Mouse (Mus musculus): ENCODE data around the gene Abhd4. TPM values are rescaled to one million over a fixed set of nuclear protein-coding genes. Genes with fewer than 3 reads are reported as not detected.

Gene Abhd4
- polyA plus RNA-seq, 1 experiment from 2014 or later: 96.0 TPM

DNA sequence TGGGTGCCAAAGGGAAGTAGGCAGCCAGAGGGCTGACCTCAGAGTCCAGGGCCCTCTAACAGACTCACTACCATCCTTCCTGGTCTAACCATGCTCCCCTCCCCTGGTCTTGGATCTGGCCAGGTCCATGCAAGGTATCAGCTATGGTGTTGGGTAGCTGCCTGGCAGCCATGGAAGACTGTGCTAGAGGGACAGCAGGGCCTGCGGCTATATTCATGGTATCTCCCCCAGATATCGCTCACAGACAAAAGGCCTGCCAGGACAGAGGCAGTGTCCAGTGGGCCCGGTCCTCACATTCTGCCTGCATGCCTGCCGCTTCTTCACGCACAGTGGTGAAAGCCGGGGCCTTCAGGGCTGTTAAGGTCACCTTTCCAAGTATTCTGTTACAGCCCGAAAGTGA, 10.2 kb downstream of the Abhd4 start:
- no peaks in the 10 kb centered on the region for H3K9me3 ChIP-seq (replicated peaks)
- WGBS: 57% methylated on average over 7 of the region's 7 CpGs
- peaks cover 30% of the 10 kb centered on the region for H3K4me1 ChIP-seq (replicated peaks)
- no peaks in the 10 kb centered on the region for H3K27me3 ChIP-seq
- peak overlapping the region; percentile 77 for H3K27ac ChIP-seq
- H3K4me2 ChIP-seq: no peak overlapping the region
- H3K36me3 ChIP-seq: peaks cover 44% of the 10 kb centered on the region
- no peak overlapping the region for H3K9ac ChIP-seq
- no peak overlapping the region for H3K4me3 ChIP-seq
- no peak for ATAC-seq (replicated peaks; ENCODE audit: insufficient number of reproducible peaks, insufficient read depth, low FRiP score, low read depth)

DNA sequence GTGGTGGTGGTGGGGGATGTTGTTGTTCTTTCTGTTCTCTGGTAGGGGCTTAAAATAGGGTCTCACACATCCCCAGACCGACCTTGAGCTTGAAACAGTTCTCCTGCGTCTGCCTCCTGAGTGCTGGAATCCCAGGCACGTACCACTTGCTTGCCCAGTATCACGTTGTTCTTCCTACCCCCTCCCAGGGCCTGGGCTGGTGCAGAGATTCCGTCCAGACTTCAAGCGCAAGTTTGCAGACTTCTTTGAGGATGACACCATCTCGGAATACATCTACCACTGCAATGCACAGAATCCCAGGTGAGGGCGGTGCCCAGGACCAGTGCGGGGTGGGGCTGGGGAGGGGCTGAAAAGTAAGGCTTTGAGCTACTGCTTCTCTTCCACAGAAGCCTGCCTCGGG, 11.1 kb downstream of the Abhd4 start:
- 0 out of 2 replicates have a peak overlapping the region, but pooled peaks have one; percentile 22 for H3K9ac ChIP-seq
- peak overlapping the region; percentile 53 for H3K4me2 ChIP-seq
- H3K9me3 ChIP-seq (replicated peaks): no peaks in the 10 kb centered on the region
- peaks cover 24% of the 10 kb centered on the region for H3K4me1 ChIP-seq (replicated peaks)
- H3K27me3 ChIP-seq: no peaks in the 10 kb centered on the region
- H3K27ac ChIP-seq: peak overlapping the region; percentile 77
- WGBS: 44% methylated on average over 10 of the region's 10 CpGs
- H3K4me3 ChIP-seq: 0 out of 2 replicates have a peak overlapping the region, but pooled peaks have one; percentile 13
- H3K36me3 ChIP-seq: peaks cover 44% of the 10 kb centered on the region
- ATAC-seq (replicated peaks; ENCODE audit: insufficient number of reproducible peaks, insufficient read depth, low FRiP score, low read depth): peak; percentile 69

DNA sequence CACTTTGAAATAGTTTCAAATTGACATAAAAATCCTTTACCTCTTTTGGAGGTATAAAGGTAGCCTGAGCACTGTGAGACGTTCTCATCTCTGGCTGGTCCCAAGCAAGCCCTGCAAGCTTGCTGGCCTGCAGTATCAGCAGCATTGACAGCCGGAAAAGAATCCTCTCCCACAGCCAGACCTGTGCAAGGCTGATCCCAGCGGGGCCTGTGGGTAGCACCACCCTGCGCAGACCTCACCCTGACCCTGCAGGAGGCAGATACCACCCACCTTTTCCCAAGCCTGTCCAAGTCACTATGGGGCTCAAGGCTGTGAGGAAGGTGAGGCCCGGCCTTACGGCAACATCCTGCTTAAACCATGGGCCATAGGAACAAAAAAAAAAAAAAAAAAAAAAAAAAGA, 12.0 kb downstream of the Abhd4 start:
- Histone ChIP-seq H3K4me1 (replicated peaks) (peaks cover 16% of the 10 kb centered on the region), H3K36me3 (peaks cover 44% of the 10 kb centered on the region), H3K9me3 (replicated peaks) (no peaks in the 10 kb centered on the region), H3K9ac (no peak overlapping the region), H3K27ac (no peak overlapping the region), H3K4me2 (no peak overlapping the region), H3K4me3 (no peak overlapping the region), H3K27me3 (no peaks in the 10 kb centered on the region)
- 75% methylated on average over 6 of the region's 6 CpGs for WGBS
- no peak for ATAC-seq (replicated peaks; ENCODE audit: insufficient number of reproducible peaks, insufficient read depth, low FRiP score, low read depth)

DNA sequence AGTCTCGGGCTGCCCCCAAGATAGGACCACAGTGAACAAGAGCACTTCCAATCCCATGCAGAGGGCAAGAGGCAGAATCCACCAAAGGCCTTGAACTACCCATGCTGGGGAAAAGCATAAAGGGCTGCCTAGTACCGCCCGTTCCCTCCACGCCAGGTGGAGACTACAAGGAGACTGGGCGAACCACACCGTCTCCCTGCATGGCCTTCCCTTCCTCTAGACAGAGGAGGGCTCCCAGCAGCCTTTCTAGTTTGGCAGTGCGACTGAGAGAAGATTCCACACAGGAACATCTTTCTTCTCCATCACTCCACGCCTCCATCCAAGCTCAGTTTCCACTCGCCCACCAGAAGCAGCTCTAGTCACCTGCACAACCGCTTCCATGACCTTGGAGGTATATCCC, 14.0 kb downstream of the Abhd4 start:
- H3K9ac ChIP-seq: no peak overlapping the region
- H3K27me3 ChIP-seq: no peaks in the 10 kb centered on the region
- ATAC-seq (replicated peaks; ENCODE audit: insufficient number of reproducible peaks, insufficient read depth, low FRiP score, low read depth): no peak
- no peak overlapping the region for H3K27ac ChIP-seq
- H3K36me3 ChIP-seq: peaks cover 35% of the 10 kb centered on the region
- H3K4me1 ChIP-seq (replicated peaks): peaks cover 12% of the 10 kb centered on the region
- no peak overlapping the region for H3K4me3 ChIP-seq
- no peaks in the 10 kb centered on the region for H3K9me3 ChIP-seq (replicated peaks)
- 89% methylated on average over 10 of the region's 10 CpGs for WGBS
- no peak overlapping the region for H3K4me2 ChIP-seq

DNA sequence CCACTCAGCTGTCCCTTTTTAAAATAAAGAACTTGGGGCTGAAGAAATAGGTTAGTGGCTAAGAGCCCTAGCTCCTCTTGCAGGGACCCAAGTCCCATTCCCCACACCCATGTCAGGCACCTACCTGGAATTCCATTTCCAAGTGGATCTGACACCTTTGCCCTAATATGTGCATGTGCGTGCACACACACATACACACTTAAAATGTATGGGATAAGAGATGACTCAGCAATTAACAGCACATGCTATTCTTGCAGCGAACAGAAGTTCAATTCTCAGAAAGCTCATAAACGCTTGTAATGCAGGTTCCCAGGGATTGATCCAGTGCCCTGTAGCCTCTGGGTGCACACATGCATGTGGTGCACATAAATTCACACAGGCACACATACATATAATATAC, 15.6 kb downstream of the Abhd4 start:
- Histone ChIP-seq H3K27me3 (no peaks in the 10 kb centered on the region), H3K27ac (no peak overlapping the region), H3K4me3 (no peak overlapping the region), H3K9me3 (replicated peaks) (no peaks in the 10 kb centered on the region), H3K36me3 (peaks cover 24% of the 10 kb centered on the region), H3K4me1 (replicated peaks) (peaks cover 7% of the 10 kb centered on the region; the same call in 1 of the 2 replicates), H3K4me2 (no peak overlapping the region), H3K9ac (no peak overlapping the region)
- no peak for ATAC-seq (replicated peaks; ENCODE audit: insufficient number of reproducible peaks, insufficient read depth, low FRiP score, low read depth)
- 91% methylated on average over 3 of the region's 3 CpGs for WGBS

DNA sequence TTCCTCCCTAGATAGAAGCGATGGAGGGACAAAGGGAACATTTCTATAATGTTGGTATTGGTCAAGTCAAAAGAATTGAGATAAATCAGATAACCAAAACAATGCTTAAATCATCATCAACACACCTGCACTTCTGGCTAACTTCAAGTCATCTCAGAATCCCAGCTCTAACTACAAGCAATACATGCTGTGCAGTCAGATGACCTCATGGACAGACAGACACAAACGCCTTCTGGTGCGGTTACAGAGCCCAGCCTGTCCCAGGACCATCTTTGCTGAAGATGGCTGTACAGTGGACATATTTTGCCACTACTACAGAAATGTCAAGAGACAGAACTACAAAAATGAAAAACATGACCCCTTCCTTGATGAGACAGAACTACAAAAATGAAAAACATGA, 16.4 kb downstream of the Abhd4 start:
- no peak for ATAC-seq (replicated peaks; ENCODE audit: insufficient number of reproducible peaks, insufficient read depth, low FRiP score, low read depth)
- Histone ChIP-seq H3K9ac (no peak overlapping the region), H3K27me3 (no peaks in the 10 kb centered on the region), H3K36me3 (peaks cover 22% of the 10 kb centered on the region), H3K4me3 (no peak overlapping the region), H3K4me2 (no peak overlapping the region), H3K27ac (no peak overlapping the region), H3K4me1 (replicated peaks) (peaks cover 2% of the 10 kb centered on the region; the same call in 1 of the 2 replicates), H3K9me3 (replicated peaks) (no peaks in the 10 kb centered on the region)
- WGBS: 88% methylated on average over 3 of the region's 3 CpGs

DNA sequence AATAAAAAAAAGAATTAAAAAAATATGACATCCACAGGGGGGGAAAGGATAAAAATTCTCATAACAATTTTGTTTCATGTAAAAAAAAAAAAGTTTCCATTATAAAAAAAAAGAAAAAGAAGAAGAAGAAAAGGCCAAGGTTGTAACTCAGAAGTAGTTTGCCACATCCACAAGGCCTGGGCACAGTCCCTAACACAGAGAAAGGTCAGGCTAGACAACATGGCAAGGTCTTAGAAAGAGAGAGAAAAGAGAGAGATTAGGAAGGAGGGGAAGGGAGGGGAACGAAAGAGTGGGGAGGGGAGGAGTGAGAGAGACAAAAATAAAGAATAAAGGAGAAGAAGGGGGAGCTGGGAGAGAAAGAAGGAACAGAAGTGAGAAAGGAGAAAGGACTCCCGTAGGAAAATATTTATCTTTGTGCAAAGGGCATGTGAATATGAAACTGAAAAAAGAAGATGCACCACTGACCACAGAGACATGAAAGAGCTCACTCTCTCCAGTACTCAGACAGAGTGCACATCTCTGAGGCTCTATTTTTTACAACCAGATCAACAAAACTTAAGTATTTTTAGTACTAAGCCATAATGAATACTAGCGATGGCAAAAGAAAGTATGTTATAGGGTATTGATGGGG, 18.1 kb downstream of the Abhd4 start:
- H3K36me3 ChIP-seq: peaks cover 16% of the 10 kb centered on the region
- H3K4me2 ChIP-seq: no peak overlapping the region
- WGBS: 81% methylated on average over 3 of the region's 3 CpGs
- H3K9me3 ChIP-seq (replicated peaks): no peaks in the 10 kb centered on the region
- H3K9ac ChIP-seq: no peak overlapping the region
- no peak overlapping the region for H3K4me3 ChIP-seq
- H3K4me1 ChIP-seq (replicated peaks): no peaks in the 10 kb centered on the region
- H3K27ac ChIP-seq: no peak overlapping the region
- no peaks in the 10 kb centered on the region for H3K27me3 ChIP-seq
- no peak for ATAC-seq (replicated peaks; ENCODE audit: insufficient number of reproducible peaks, insufficient read depth, low FRiP score, low read depth)

DNA sequence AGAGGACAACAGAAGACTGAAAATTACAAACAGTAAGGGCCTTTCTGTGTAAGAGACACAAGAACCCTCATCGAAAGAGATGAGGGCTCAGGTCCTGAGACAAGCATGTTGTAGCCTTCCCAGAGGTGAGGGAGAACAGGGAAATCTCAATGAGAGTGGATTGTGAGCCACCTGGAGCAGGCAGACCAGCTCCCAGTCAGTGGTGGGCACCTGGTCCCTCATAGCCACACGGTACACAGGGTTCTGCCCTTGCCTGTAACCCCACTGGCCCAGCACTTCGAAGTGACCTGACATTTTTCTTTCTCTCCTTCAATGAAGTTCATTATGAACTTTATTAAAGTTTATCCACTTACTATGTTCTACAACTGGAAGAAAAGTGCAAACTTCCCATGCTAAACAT, 18.7 kb downstream of the Abhd4 start:
- Histone ChIP-seq H3K27ac (no peak overlapping the region), H3K4me3 (no peak overlapping the region), H3K9ac (no peak overlapping the region), H3K36me3 (peaks cover 10% of the 10 kb centered on the region), H3K27me3 (no peaks in the 10 kb centered on the region), H3K4me1 (replicated peaks) (no peaks in the 10 kb centered on the region), H3K9me3 (replicated peaks) (no peaks in the 10 kb centered on the region), H3K4me2 (no peak overlapping the region)
- no peak for ATAC-seq (replicated peaks; ENCODE audit: insufficient number of reproducible peaks, insufficient read depth, low FRiP score, low read depth)
- WGBS: 89% methylated on average over 3 of the region's 3 CpGs

DNA sequence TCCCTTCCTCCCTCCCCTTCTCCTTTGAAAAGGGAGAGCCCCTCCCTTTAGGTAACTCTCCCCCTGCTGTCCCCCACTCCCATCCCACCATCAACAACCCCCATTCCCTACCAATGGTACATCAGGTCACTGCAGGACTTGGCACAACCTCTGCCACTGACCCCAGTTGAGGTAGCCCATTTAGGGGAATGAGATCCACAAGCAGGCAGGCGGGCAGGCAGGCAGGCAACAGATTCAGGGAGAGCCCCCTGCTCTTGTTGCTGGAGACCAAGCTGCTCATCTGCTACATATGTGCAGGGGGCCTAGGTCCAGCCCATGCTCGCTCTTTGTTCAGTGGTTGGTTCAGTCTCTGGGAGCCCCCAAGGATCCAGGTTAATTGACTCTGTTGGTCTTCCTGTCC, 22.5 kb downstream of the Abhd4 start:
- no peaks in the 10 kb centered on the region for H3K36me3 ChIP-seq
- H3K9me3 ChIP-seq (replicated peaks): no peaks in the 10 kb centered on the region
- WGBS: 77% methylated on average over 2 of the region's 2 CpGs
- no peak overlapping the region for H3K27ac ChIP-seq
- no peak overlapping the region for H3K4me3 ChIP-seq
- ATAC-seq (replicated peaks; ENCODE audit: insufficient number of reproducible peaks, insufficient read depth, low FRiP score, low read depth): no peak
- H3K27me3 ChIP-seq: no peaks in the 10 kb centered on the region
- H3K4me1 ChIP-seq (replicated peaks): no peaks in the 10 kb centered on the region
- H3K9ac ChIP-seq: no peak overlapping the region
- no peak overlapping the region for H3K4me2 ChIP-seq

DNA sequence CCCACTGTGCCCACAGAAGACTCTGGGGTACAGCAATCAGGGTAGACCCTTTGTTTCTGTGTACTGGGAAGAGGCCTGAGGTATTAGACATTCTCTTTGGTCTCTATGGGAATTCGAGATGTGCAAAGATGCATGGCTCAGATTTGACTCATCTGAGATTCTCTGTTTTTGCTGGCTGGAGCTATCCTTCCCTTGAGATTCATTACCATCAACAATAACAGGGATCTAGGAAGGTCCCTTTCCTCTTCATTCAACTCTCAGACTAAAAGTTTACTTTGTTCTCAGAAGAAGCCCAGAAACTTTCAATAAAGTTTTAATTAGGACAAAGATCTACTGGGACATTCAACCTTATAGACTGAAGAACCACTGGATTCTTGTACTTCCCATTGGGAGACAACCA, 30.9 kb downstream of the Abhd4 start, which contains the start of gene Olfr49:
Gene Olfr49, minus strand, starts transcription at position 101 of the 400 bp plus-strand sequence.
- WGBS: 52% methylated on average over 1 of the region's 1 CpGs
- H3K9me3 ChIP-seq (replicated peaks): no peaks in the 10 kb centered on the region
- no peak for ATAC-seq (replicated peaks; ENCODE audit: insufficient number of reproducible peaks, insufficient read depth, low FRiP score, low read depth)
- no peak within 1 kb of the TSS for H3K4me3 ChIP-seq
- H3K4me1 ChIP-seq (replicated peaks): no peaks in the 10 kb centered on the region
- H3K27ac ChIP-seq: no peak within 1 kb of the TSS
- H3K36me3 ChIP-seq: no peaks in the 10 kb centered on the region
- no peak within 1 kb of the TSS for H3K9ac ChIP-seq
- H3K4me2 ChIP-seq: no peak within 1 kb of the TSS
- peaks cover 3% of the 10 kb centered on the region; the same call in 1 of the 2 replicates for H3K27me3 ChIP-seq

DNA sequence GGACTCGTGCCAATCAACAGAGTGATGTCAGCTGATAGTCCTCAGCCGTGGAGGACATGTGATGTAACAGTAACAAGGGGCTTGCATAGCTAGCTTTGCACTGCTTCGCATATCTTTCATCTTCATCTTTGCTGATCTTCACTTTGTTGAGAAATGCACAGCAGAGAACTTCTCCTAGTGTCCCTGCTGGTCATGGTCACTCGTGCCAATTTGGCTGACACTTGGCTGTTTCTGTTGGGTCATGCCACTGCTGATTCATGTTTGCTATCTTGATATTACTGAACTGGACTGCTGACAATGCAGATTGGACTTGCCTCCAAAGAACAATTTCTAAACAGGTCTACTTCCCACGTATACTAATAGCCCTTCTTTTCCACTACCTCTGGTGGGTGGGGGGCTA, 46.1 kb downstream of the Abhd4 start:
- WGBS: 70% methylated on average over 5 of the region's 5 CpGs
- H3K27ac ChIP-seq: no peak overlapping the region
- no peaks in the 10 kb centered on the region for H3K36me3 ChIP-seq
- no peak overlapping the region for H3K4me2 ChIP-seq
- ATAC-seq (replicated peaks; ENCODE audit: insufficient number of reproducible peaks, insufficient read depth, low FRiP score, low read depth): no peak
- no peak overlapping the region for H3K9ac ChIP-seq
- H3K27me3 ChIP-seq: 0 out of 2 replicates have a peak, but pooled peaks cover 3% of the 10 kb centered on the region
- no peaks in the 10 kb centered on the region for H3K4me1 ChIP-seq (replicated peaks)
- H3K9me3 ChIP-seq (replicated peaks): no peaks in the 10 kb centered on the region
- H3K4me3 ChIP-seq: no peak overlapping the region

DNA sequence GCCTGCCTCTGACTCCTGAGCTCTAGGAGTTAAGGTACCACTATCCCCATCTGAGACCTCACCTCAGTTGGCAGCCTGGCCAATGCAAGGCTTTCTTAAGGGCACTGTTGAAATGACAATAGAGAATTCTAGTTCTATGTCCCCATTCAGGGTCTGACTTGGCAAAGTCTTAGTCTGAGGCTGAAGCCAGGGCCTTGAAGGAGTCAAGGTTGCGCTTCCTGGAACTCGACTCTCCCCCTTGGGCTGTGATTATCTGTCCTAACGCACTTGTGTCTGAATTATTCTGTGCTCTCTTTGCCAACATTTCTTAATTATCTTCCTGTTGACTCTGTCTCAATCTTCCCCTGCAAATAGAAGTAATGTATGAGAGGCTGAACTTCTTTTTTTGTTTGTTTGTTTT, 46.7 kb downstream of the Abhd4 start:
- H3K9me3 ChIP-seq (replicated peaks): no peaks in the 10 kb centered on the region
- no peak overlapping the region for H3K9ac ChIP-seq
- no peak for ATAC-seq (replicated peaks; ENCODE audit: insufficient number of reproducible peaks, insufficient read depth, low FRiP score, low read depth)
- no peaks in the 10 kb centered on the region for H3K4me1 ChIP-seq (replicated peaks)
- H3K27ac ChIP-seq: no peak overlapping the region
- no peak overlapping the region for H3K4me3 ChIP-seq
- H3K36me3 ChIP-seq: no peaks in the 10 kb centered on the region
- H3K4me2 ChIP-seq: no peak overlapping the region
- 83% methylated on average over 3 of the region's 3 CpGs for WGBS
- H3K27me3 ChIP-seq: 0 out of 2 replicates have a peak, but pooled peaks cover 3% of the 10 kb centered on the region
